Mouse (Mus musculus): Measurements from ENCODE around the gene Gm11733.
"Not testable (repeated sequence)": the region's sequence is repeated elsewhere in the genome, so short reads cannot be mapped to it uniquely, and the experiment has no call there.

Gene Gm11733

GRCm38 (mm10) chr11:117484198-117484597 lies at the start of gene Gm11733:
Gene Gm11733, plus strand, starts transcription at chr11:117484368.
- DNase-seq (ENCODE audit: low read depth, low spot score), result no peak

- peak; percentile 49 for DNase-seq (ENCODE audit: low read depth, low spot score)
Observed at GRCm38 (mm10) chr11:117436401-117437109, 47.6 kb upstream of the Gm11733 start.

- DNase-seq (ENCODE audit: low read depth, low spot score), result no peak
Observed at GRCm38 (mm10) chr11:117437110-117437490, 47.1 kb upstream of the Gm11733 start.

- DNase-seq (ENCODE audit: low read depth, low spot score), result peak; percentile 88
Observed at GRCm38 (mm10) chr11:117438363-117438762, 45.8 kb upstream of the Gm11733 start.

GRCm38 (mm10) chr11:117440865-117441425 lies 43.2 kb upstream of the Gm11733 start:
- DNase-seq (ENCODE audit: low read depth, low spot score), result peak; percentile 28

GRCm38 (mm10) chr11:117444090-117444489 lies 40.1 kb upstream of the Gm11733 start:
- DNase-seq (ENCODE audit: low read depth, low spot score), result no peak

GRCm38 (mm10) chr11:117445707-117446106 lies 38.5 kb upstream of the Gm11733 start:
- no peak for DNase-seq (ENCODE audit: low read depth, low spot score)

GRCm38 (mm10) chr11:117454086-117454485 lies 30.1 kb upstream of the Gm11733 start:
- no peak for DNase-seq (ENCODE audit: low read depth, low spot score)

GRCm38 (mm10) chr11:117459148-117459547 lies 25.0 kb upstream of the Gm11733 start:
- peak; percentile 49 for DNase-seq (ENCODE audit: low read depth, low spot score)

- no peak for DNase-seq (ENCODE audit: low read depth, low spot score)
Observed at GRCm38 (mm10) chr11:117462202-117462864, 21.8 kb upstream of the Gm11733 start.

GRCm38 (mm10) chr11:117463416-117463815 lies 20.8 kb upstream of the Gm11733 start:
- not testable (repeated sequence) for DNase-seq (ENCODE audit: low read depth, low spot score)

GRCm38 (mm10) chr11:117466292-117466691 lies 17.9 kb upstream of the Gm11733 start:
- DNase-seq (ENCODE audit: low read depth, low spot score), result no peak

GRCm38 (mm10) chr11:117466911-117467310 lies 17.3 kb upstream of the Gm11733 start:
- DNase-seq (ENCODE audit: low read depth, low spot score), result peak; percentile 78

GRCm38 (mm10) chr11:117468585-117469363 lies 15.4 kb upstream of the Gm11733 start:
- peak; percentile 38 for DNase-seq (ENCODE audit: low read depth, low spot score)

GRCm38 (mm10) chr11:117469724-117470123 lies 14.4 kb upstream of the Gm11733 start:
- no peak for DNase-seq (ENCODE audit: low read depth, low spot score)

- DNase-seq (ENCODE audit: low read depth, low spot score), result no peak
Observed at GRCm38 (mm10) chr11:117470586-117471195, 13.5 kb upstream of the Gm11733 start.

- no peak for DNase-seq (ENCODE audit: low read depth, low spot score)
Observed at GRCm38 (mm10) chr11:117471625-117472283, 12.4 kb upstream of the Gm11733 start.

GRCm38 (mm10) chr11:117472885-117473284 lies 11.3 kb upstream of the Gm11733 start:
- DNase-seq (ENCODE audit: low read depth, low spot score), result no peak

- DNase-seq (ENCODE audit: low read depth, low spot score), result peak; percentile 59
Observed at GRCm38 (mm10) chr11:117475204-117475603, 9.0 kb upstream of the Gm11733 start.

GRCm38 (mm10) chr11:117475669-117476068 lies 8.5 kb upstream of the Gm11733 start:
- DNase-seq (ENCODE audit: low read depth, low spot score), result peak; percentile 74

- DNase-seq (ENCODE audit: low read depth, low spot score), result no peak
Observed at GRCm38 (mm10) chr11:117476554-117477107, 7.5 kb upstream of the Gm11733 start.
